Mouse (Mus musculus) CH12.LX (cell line): ENCODE measurements around the gene Slx1b. TPM values are rescaled to one million over a fixed set of nuclear protein-coding genes. Genes with fewer than 3 reads are reported as not detected.

ENCODE experiments used
- DNase-seq: peaks from one replicate; pipeline ENCODE4 v3.0.0-alpha.2; 2013; ENCODE audit errors: extremely low read depth
- H3K27ac ChIP-seq: 2 replicates; pipeline ENCODE4 v1.5.1; 2012; ENCODE audit warnings: low read depth, mild to moderate bottlenecking, control low read depth, moderate library complexity; ENCODE audit not compliant: insufficient read depth
- H3K27me3 ChIP-seq: replicated peaks from 2 replicates; pipeline ENCODE3; 2012; ENCODE audit warnings: inconsistent platforms
- H3K36me3 ChIP-seq, 2 experiments: replicated peaks in 1 of 2; 2 replicates each; pipeline versions ENCODE3 to v1.6.1; 2012; ENCODE audit warnings: inconsistent platforms in 1 of 2, low read length in 1 of 2, mild to moderate bottlenecking in 1 of 2, mixed read lengths in 1 of 2, moderate library complexity in 1 of 2; ENCODE audit not compliant: control insufficient read depth in 1 of 2, insufficient read depth in 1 of 2
- H3K4me1 ChIP-seq, 2 experiments: 2 replicates each; pipeline ENCODE4 v1.6.1; 2012; ENCODE audit warnings: inconsistent platforms in 1 of 2, moderate library complexity in 1 of 2; ENCODE audit not compliant: insufficient read depth in 2 of 2, control insufficient read depth in 1 of 2
- H3K4me2 ChIP-seq: 2 replicates; pipeline ENCODE4 v1.6.1; 2012; ENCODE audit warnings: low read depth, mild to moderate bottlenecking, control low read depth; ENCODE audit not compliant: poor library complexity, insufficient read depth, severe bottlenecking
- H3K4me3 ChIP-seq, 3 experiments: fragments of 150-350 bp in 1 of 3; sonication (generic) in 1 of 3; replicated peaks in 1 of 3; 2 replicates each; pipeline versions ENCODE3 to v1.5.1; 2011 to 2012; ENCODE audit warnings: low read depth in 2 of 3, low read length in 2 of 3, mild to moderate bottlenecking in 2 of 3, moderate library complexity in 2 of 3, control low read depth in 1 of 3, improper control_type of control experiment in 1 of 3, inconsistent platforms in 1 of 3, mixed read lengths in 1 of 3; ENCODE audit not compliant: poor library complexity in 1 of 3
- H3K79me2 ChIP-seq: replicated peaks from 2 replicates; pipeline ENCODE4 v1.6.1; 2012; ENCODE audit warnings: mild to moderate bottlenecking, moderate library complexity; ENCODE audit not compliant: control insufficient read depth, poor library complexity, insufficient read depth, severe bottlenecking; ENCODE audit errors: extremely low read depth
- H3K9ac ChIP-seq: 2 replicates; pipeline ENCODE4 v1.6.1; 2012; ENCODE audit warnings: low read depth, mild to moderate bottlenecking, control low read depth, moderate library complexity; ENCODE audit not compliant: insufficient read depth
- H3K9me3 ChIP-seq: replicated peaks from 2 replicates; pipeline ENCODE3; 2012; ENCODE audit warnings: low read length, inconsistent platforms, mixed read lengths
- BHLHE40 ChIP-seq: IDR thresholded peaks from 2 replicates; pipeline ENCODE4 v1.6.1; 2011; ENCODE audit warnings: mild to moderate bottlenecking, low read depth, low read length, improper control_type of control experiment
- CHD1 ChIP-seq: IDR thresholded peaks from 2 replicates; pipeline ENCODE4 v1.6.1; 2012; ENCODE audit warnings: low read depth, low read length, improper control_type of control experiment, inconsistent platforms
- CHD2 ChIP-seq: IDR thresholded peaks from 2 replicates; pipeline ENCODE4 v1.6.1; 2011; ENCODE audit warnings: low read length, improper control_type of control experiment
- GABPA ChIP-seq: IDR thresholded peaks from 2 replicates; pipeline ENCODE4 v1.6.1; 2012; ENCODE audit warnings: low read depth, low read length, improper control_type of control experiment, inconsistent platforms; ENCODE audit not compliant: insufficient replicate concordance
- IRF4 ChIP-seq: IDR thresholded peaks from 2 replicates; pipeline ENCODE4 v1.6.1; 2014; ENCODE audit warnings: low read depth, mild to moderate bottlenecking, inconsistent platforms, low read length, improper control_type of control experiment
- JUND ChIP-seq: conservative IDR thresholded peaks from 2 replicates; pipeline ENCODE4 v1.6.1; 2011; ENCODE audit warnings: low read depth, low read length, improper control_type of control experiment
- KAT2A ChIP-seq: IDR thresholded peaks from 2 replicates; pipeline ENCODE4 v1.6.1; 2012; ENCODE audit warnings: low read length, improper control_type of control experiment, inconsistent platforms; ENCODE audit not compliant: insufficient replicate concordance
- MAFK ChIP-seq: IDR thresholded peaks from 2 replicates; pipeline ENCODE4 v1.6.1; 2011; ENCODE audit warnings: low read length, improper control_type of control experiment; ENCODE audit not compliant: insufficient replicate concordance
- MEF2A ChIP-seq: IDR thresholded peaks from 2 replicates; pipeline ENCODE4 v1.6.1; 2014; ENCODE audit warnings: low read depth, mild to moderate bottlenecking, inconsistent platforms, low read length, improper control_type of control experiment, borderline replicate concordance
- MXI1 ChIP-seq: IDR thresholded peaks from 2 replicates; pipeline ENCODE4 v1.6.1; 2011; ENCODE audit warnings: mild to moderate bottlenecking, low read depth, low read length, improper control_type of control experiment
- MYC ChIP-seq: IDR thresholded peaks from 2 replicates; pipeline ENCODE4 v1.6.1; 2011; ENCODE audit warnings: low read depth, mild to moderate bottlenecking, improper control_type of control experiment, low read length
- NELFE ChIP-seq: IDR thresholded peaks from 2 replicates; pipeline ENCODE4 v1.6.1; 2011; ENCODE audit warnings: low read depth, low read length, improper control_type of control experiment
- POLR2A ChIP-seq: IDR thresholded peaks from 2 replicates; pipeline ENCODE4 v1.6.1; 2011; ENCODE audit warnings: low read depth, mild to moderate bottlenecking, improper control_type of control experiment, low read length
- POLR2AphosphoS2 ChIP-seq: IDR thresholded peaks from 2 replicates; pipeline ENCODE4 v1.6.1; 2011; ENCODE audit warnings: low read depth, low read length, improper control_type of control experiment
- RCOR1 ChIP-seq: conservative IDR thresholded peaks from 2 replicates; pipeline ENCODE4 v1.6.1; 2012; ENCODE audit warnings: low read depth, mild to moderate bottlenecking, inconsistent platforms, low read length, improper control_type of control experiment
- TCF12 ChIP-seq: IDR thresholded peaks from 2 replicates; pipeline ENCODE4 v1.6.1; 2014; ENCODE audit warnings: low read depth, mild to moderate bottlenecking, inconsistent platforms, low read length, improper control_type of control experiment
- ZC3H11A ChIP-seq: IDR thresholded peaks from 2 replicates; pipeline ENCODE4 v1.6.1; 2012; ENCODE audit warnings: low read depth, mild to moderate bottlenecking, inconsistent platforms, low read length, improper control_type of control experiment
- ZMIZ1 ChIP-seq: IDR thresholded peaks from 2 replicates; pipeline ENCODE4 v1.6.1; 2012; ENCODE audit warnings: low read depth, mild to moderate bottlenecking, inconsistent platforms, low read length, improper control_type of control experiment
- ZNF384 ChIP-seq: IDR thresholded peaks from 2 replicates; pipeline ENCODE4 v1.6.1; 2012; ENCODE audit warnings: low read depth, low read length, improper control_type of control experiment, inconsistent platforms
- dilution Hi-C: fragments of 300-500 bp; cut with MboI; formaldehyde crosslinking; loops from 2 replicates; pipeline ENCODE4 v1.14.3; 2020; ENCODE audit warnings: low sequenced_read_pairs; ENCODE audit not compliant: extremely low pct_unique_long_range_greater_than_20kb, extremely low pct_ligation_motif_present
- in situ Hi-C: fragments of 300-500 bp; cut with MboI; formaldehyde crosslinking; loops from 3 replicates; pipeline ENCODE4 v1.14.3; 2019; ENCODE audit warnings: low sequenced_read_pairs, low pct_ligation_motif_present, low pct_unique_long_range_greater_than_20kb, mixed read lengths
- polyA plus RNA-seq: library from polyadenylated mRNA; unstranded; fragments of >175 nt; gene quantifications from 2 replicates; pipeline ENCODE4 v1.2.1, GENCODE M21; 2012; ENCODE audit warnings: low read depth; ENCODE audit not compliant: insufficient read length
- total RNA-seq, 2 experiments: library from RNA; depleted of rRNA; stranded (reverse); fragments of 300-350 nt in 1 of 2; fragments of >200 nt in 1 of 2; gene quantifications; 2 replicates each; pipeline ENCODE4 v1.2.3; 2012 to 2014

Gene Slx1b
- total and polyA plus RNA-seq, 3 experiments = 4.7 to 8.3 (median 5.6) TPM

DNA sequence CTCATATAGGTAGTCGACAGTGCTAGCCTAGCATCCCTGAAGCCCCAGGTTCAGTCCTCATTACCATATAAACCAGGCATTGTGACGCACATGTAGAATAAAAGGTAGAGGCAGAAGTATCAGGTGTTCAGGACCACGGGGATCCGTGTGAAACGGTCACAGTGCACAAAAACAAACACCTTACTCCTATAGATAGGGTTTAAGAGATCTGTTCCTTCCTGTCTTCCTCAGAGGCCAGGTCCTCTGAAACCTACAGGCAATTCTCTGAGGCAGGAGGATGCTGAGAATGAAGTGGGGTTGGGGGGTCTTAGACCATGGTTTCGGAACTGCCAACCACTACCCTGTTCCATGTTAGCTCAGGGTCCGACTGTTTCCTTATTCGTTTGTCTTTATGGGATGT lies 2.3 kb upstream of the Slx1b start:
- no peaks in the 10 kb centered on the region for H3K27me3 ChIP-seq
- H3K36me3 ChIP-seq = peaks cover 46 to 59% of the 10 kb centered on the region in 2 experiments
- DNase-seq = no peak
- peaks cover 23 to 65% of the 10 kb centered on the region in 2 experiments for H3K4me1 ChIP-seq
- no peak overlapping the region for H3K27ac ChIP-seq
- no peak overlapping the region for H3K9ac ChIP-seq
- no peak overlapping the region for H3K4me3 ChIP-seq
- no peak overlapping the region for H3K4me2 ChIP-seq
- dilution Hi-C loops = no loop called here
- no peaks in the 10 kb centered on the region for H3K9me3 ChIP-seq
- peaks cover 42% of the 10 kb centered on the region for H3K79me2 ChIP-seq
- TF ChIP-seq TCF12 (no peak), POLR2AphosphoS2 (peak; percentile 77)
- in situ Hi-C loops = no loop called here

DNA sequence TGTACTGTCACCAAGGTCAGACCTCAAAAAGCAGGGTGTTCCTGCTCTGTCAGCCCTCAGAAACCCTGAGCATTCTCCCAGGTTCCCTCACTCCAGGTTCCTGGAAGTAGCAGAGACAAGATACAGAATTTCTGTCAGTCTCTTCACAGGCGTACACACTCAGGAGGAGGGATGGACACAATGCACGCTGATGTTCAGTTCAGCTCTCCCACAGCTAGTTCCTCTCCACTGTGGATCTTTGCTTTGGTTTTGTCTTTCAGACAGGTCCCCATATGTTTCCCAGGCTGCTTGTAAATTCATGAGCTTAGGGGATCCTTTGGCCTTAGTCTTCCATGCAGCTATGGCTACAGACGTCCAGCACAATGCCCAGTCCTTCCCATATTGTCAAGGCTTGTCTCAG lies 1.3 kb upstream of the Slx1b start:
- dilution Hi-C loops = no loop called here
- peaks cover 50 to 63% of the 10 kb centered on the region in 2 experiments for H3K36me3 ChIP-seq
- peaks cover 32% of the 10 kb centered on the region for H3K79me2 ChIP-seq
- no peaks in the 10 kb centered on the region for H3K9me3 ChIP-seq
- H3K4me3 ChIP-seq = peak overlapping the region; percentile 83 to 98 (median 92)
- H3K9ac ChIP-seq = peak overlapping the region; percentile 60
- H3K27me3 ChIP-seq = no peaks in the 10 kb centered on the region
- H3K4me1 ChIP-seq = peaks cover 21 to 64% of the 10 kb centered on the region in 2 experiments
- DNase-seq = no peak
- TF ChIP-seq BHLHE40 (no peak), MEF2A (no peak)
- TF ChIP-seq, all 38 proteins: peak for 0
- Histone ChIP-seq H3K27ac (no peak overlapping the region), H3K4me2 (peak overlapping the region; percentile 54)
- in situ Hi-C loops = no loop called here

DNA sequence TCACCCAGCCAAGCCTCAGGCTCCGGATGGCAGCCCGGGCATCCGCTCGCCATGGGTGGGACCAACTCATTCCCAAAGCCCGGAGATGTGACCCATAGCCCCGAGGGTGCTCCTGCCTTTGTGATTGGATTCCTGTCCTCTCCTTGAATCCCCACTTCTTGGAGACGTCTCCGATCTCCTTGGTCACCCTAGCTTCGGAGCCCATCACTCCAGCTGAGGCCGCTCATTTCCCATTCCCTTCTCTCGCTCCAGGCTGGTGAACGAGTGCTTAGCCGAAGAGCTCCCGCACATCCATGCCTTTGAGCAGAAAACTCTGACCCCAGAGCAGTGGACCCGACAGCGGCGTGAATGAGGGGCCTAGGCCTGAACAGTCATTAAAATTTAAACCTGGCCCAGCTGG lies 719 bp upstream of the Slx1b start:
- Histone ChIP-seq H3K4me3 (peak overlapping the region; percentile 83 to 98 (median 92)), H3K79me2 (peaks cover 27% of the 10 kb centered on the region), H3K9ac (peak overlapping the region; percentile 60), H3K4me2 (peak overlapping the region; percentile 54), H3K9me3 (no peaks in the 10 kb centered on the region), H3K27ac (peak overlapping the region; percentile 29; the same call in 1 of the 2 replicates), H3K27me3 (no peaks in the 10 kb centered on the region), H3K36me3 (peaks cover 49 to 62% of the 10 kb centered on the region in 2 experiments), H3K4me1 (peaks cover 16 to 58% of the 10 kb centered on the region in 2 experiments)
- dilution Hi-C loops = no loop called here
- TF ChIP-seq CHD1 (0 out of 2 replicates have a peak, but pooled peaks have one; percentile 11), MXI1 (no peak)
- in situ Hi-C loops = no loop called here
- DNase-seq = no peak

DNA sequence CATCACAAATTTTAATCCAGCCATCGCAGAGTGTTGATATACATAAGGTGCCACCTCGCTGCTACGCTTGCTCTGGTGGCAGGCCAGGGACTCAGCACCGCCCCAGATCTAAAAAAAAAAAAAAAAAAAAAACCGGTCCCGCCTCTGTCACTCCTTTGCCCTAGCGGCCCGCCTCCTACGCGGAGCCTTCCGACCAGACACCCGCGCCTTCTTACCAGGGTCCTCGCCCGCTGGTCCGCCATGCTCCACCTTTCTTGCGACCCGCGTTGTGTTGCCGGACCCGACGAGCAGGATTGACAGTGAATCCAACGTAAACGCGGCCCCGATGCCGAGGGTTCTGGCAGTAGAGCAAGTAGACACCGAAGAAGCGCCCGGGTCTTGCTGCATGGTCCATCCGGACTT lies 373 bp downstream of the Slx1b start, which contains the start of gene Bola2:
TSS of gene Bola2 (plus strand) at position 192 of the 402 bp plus-strand sequence.
- Histone ChIP-seq H3K27ac (peak within 1 kb of the TSS; percentile 96), H3K36me3 (peaks cover 44 to 60% of the 10 kb centered on the region in 2 experiments), H3K79me2 (peaks cover 27% of the 10 kb centered on the region), H3K4me1 (peaks cover 14 to 47% of the 10 kb centered on the region in 2 experiments), H3K9ac (peak within 1 kb of the TSS; percentile 99), H3K4me2 (peak within 1 kb of the TSS; percentile 54), H3K27me3 (no peaks in the 10 kb centered on the region), H3K9me3 (no peaks in the 10 kb centered on the region), H3K4me3 (peak within 1 kb of the TSS; percentile 83 to 98 (median 92))
- dilution Hi-C loops (no loop called here), in situ Hi-C loops (no loop called here)
- DNase-seq = peak; percentile 81
- no peak for TF ChIP-seq MEF2A
- no peak for TF ChIP-seq KAT2A
- no peak for TF ChIP-seq RCOR1
- TF ChIP-seq GABPA = no peak
- no peak for TF ChIP-seq POLR2AphosphoS2
- TF ChIP-seq MAFK = no peak
- TF ChIP-seq TCF12 = peak; percentile 20
- no peak for TF ChIP-seq JUND
- no peak for TF ChIP-seq MYC
- peak; percentile 62 for TF ChIP-seq POLR2A
- TF ChIP-seq ZNF384 = peak; percentile 98
- no peak for TF ChIP-seq IRF4
- no peak for TF ChIP-seq CHD2
- TF ChIP-seq ZMIZ1 = peak; percentile 44; the same call in 1 of the 2 replicates
- TF ChIP-seq ZC3H11A = no peak
- TF ChIP-seq NELFE = peak; percentile 77
